Mouse (Mus musculus) hindlimb bud, embryonic 11.5 days (tissue): ENCODE data around the gene Tysnd1.

ENCODE experiments used
- DNase-seq: peaks from one replicate; pipeline ENCODE4 v3.0.0-alpha.2; 2012; ENCODE audit warnings: low read depth, low spot score; ENCODE audit errors: extremely low spot score

The Tysnd1 gene

DNA sequence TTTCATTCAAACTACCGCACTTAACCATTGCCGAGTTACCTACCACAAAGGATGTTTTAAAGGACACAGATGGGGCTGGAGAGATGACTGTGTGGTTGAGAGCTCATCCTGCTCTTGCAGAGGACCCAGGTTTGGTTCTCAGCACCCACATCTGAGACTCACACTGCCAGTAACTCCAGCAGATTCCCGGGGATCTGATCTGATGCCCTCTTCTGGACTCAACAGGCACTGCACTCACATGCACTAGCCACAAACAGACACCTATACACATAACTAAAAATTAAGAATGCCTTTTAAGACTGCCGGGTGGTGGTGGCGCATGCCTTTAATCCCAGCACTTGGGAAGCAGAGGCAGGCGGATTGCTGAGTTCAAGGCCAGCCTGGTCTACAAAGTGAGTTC lies 34.9 kb downstream of the Tysnd1 start:
- no peak for DNase-seq

DNA sequence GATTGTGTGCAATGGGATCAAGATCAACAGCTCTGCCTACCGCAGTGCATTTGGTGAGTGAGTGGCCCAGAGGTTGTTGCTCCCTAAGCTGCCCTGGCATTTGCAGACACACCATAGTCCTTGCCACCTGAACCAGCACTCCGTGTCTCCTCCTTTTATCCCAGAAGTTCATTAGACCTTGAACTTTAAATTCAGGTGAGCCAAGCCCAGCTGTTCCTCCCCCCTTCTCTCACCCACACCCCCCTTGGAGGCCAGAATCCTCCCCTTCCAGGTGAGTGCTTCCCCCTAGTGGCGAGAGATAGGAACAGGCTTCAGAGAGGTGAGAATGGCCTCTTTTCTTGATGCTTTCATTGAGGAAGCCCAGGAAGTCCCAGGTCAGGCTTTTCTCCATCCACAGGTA lies 39.1 kb downstream of the Tysnd1 start:
- DNase-seq = peak; percentile 10

DNA sequence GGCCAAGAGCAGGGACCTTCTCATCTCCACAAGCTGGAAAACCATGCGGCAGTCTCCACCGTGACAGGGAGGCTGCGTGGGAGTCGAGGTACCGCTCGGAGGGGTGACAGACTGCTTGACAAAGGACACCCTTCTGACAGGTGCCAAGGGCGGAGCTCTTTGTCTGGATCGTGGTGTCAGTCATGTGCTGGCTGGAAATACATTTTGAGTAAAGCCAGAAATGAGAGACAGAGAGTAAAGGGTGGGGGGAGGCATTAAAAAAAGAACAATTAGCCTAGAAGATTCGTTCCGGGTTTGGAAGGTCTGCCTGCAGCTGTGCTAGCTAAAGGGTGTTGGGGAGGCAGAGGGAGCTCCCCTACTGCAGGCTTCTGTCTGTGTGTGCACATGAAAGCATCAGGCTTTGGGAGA lies 41.4 kb downstream of the Tysnd1 start:
- no peak for DNase-seq

DNA sequence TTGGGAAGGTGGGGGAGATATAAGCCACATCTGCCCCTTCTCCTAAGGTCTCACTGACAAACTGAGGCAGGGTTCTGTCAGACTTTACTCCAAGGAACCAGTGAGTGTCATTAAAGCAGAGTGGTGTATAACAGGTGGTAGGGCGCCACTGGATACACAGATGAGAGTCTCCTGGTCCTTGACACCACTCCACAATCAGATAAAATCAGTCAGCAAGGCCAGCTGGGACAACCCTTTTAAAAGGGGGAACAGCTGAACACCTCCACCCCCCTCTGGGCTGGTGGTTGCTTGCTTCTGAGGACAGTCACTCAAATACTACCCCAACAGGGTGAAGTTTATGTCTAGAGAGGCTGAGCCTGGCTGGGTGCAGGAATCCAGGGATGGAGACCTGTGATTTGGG lies 42.2 kb downstream of the Tysnd1 start:
- no peak for DNase-seq

DNA sequence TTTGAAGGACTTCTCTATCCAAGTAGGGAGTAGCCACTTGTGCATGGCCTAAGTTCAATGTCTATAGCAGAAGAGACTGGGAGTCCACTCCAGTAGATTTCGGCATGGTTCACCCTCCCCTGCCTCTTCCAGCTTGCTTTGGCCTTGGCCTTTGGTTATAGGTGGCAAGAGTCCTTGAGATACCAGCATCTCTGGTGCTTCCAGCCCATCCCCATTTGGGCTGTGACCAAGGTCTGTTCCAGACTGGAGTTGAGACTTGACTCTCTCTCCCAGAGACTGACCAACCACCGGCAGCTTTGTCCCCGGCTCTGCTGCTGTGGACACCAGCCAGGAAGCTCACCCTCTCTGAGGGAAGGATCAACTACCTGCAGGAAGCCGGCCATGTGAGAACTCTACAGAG lies 42.8 kb downstream of the Tysnd1 start:
- DNase-seq = no peak

DNA sequence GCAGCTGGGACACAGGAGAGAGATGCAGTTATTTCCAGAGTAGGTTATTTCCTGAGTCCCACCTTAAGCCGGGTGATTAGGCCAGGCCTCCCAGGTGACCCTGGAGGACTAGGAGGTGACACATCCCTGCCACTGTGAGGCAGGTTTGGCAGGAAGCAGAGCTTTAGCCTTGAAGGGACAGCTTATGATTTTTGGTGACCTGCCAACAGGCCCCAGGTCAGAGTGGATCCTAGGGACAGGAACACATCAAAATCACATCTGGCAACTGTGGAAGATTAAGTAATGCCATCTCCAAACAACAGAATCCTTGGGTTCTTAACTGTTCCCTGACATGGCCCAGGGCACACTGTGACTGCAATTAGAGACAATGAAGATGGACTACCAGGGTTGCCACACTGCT lies 46.0 kb downstream of the Tysnd1 start:
- DNase-seq = no peak

DNA sequence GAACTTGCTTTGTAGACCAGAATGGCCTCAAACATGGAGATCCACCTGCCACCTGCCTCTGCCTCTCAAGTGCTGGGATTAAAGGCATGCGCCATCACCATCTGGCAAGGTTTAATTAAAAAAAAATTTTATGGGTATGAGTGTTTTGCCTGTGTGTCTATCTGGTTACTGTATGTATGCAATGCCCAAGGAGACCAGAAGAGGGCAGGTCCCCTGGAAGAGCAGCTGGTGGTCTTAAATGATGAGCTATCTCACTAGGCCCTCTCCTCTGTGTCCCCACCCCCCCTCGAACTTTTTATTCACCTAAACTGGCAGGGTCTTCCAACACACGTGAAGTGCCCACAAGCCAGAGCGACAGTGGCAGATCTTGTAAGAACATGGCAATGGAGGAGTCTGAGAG lies 46.6 kb downstream of the Tysnd1 start:
- no peak for DNase-seq

DNA sequence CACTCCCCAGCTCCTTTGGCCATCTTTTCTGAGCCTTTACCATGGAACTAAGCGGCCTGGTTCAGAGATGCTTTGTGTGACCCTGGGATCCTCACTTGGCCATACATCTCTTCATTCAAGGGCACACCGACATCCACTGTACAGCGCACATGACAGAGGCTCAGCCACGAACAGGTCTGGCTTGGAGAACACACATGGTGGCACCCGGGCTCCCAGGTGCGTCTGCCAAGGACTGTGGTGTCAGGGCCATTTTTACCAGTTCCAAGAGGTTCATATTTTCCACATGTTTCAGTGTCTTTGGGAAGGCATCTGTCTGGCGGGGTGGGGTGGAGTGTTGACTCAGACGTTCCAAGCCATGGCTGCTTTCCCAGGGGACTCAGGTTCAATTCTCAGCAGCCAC lies 47.0 kb downstream of the Tysnd1 start:
- DNase-seq = no peak

DNA sequence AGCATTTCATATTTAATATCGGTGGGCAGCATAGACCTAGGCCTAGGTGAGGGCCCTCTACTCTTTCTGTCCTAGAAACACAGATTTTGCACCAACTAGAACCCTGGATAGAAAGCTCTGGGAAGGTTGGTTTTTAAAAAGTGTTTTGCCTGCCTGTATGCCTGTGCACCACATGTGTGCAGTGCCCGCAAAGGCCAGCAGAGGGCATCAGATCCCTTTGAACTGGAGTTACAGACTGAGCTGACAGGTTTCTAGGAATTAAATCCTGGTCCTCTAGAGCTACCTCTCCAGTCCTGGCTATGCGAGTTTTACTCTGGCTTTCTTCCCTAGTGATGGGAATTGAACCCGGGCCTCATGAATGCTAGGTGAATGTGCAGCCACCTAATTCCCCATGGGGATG lies 49.8 kb downstream of the Tysnd1 start:
- peak; percentile 8 for DNase-seq

DNA sequence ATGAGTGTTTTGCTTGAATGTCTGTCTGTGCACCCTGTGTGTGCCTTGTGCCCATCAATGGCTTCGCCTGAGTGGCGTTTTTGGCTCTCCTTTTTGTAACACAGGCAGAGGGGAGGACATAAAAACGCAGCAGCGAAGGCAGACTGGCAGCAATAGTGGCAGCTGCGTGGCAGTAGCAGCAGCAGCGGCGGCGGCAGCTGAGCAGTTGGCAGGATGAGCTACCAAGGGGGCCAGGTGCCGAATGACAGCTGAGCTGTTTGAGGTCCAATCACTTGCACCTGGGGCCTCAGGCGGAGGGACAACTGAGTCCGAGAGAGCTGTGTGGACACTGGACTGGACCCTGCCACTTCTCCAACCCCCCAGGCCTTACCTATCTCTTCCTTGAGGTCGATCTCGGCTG lies 52.0 kb downstream of the Tysnd1 start:
- DNase-seq = no peak

DNA sequence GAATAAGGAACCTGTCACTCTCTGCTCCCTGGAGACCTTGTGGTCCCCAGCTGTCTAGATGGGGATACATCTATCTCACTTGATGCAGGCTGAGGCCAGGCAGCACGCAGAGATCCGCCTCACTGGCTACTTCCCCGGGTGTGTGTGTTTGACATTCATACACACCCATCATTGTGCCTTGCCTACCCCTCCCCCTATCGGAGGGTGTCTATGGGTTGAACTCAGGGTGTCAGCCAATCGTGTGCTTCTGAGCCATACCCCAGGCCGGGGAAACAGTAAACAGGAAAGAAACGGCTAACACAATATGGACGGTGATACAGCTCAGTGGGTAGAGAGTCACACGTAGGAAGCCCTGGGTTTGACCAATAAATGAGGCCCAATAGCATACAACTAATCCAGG lies 54.7 kb downstream of the Tysnd1 start:
- DNase-seq = no peak

DNA sequence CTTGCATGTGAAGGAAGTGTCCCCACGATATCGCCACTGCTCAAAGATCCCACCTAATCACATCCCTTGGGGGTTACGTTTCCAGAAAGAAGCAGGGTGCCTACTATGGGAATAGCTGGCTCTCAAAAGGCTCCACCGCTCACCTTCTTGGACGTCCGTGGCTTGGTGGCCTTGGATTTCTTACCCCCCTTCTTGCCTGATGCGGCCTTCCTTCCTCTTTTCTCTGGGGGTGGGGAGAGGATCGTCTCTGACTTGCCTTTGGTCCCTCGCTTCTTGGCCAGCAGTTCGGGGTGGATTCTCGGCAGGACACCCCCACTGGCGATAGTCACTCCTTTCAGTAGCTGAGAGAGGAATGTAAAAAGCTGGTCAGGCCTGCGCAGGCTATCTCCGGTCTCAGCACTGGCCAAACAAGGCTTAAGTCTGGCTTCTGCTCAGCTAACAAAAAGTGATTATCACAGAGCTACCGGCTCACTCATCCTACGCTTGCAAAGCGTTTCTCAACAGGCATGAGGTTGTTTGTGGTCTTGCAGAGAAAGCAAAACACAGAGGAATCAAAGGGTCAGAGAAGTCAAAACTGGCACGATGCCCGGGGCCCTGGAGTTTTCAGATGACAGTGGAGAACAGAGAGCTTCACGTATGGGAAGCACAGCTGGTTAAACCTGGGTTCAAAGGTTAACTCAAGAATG lies 56.4 kb downstream of the Tysnd1 start:
- DNase-seq = no peak
